Mouse (Mus musculus) left cerebral cortex, postnatal 14 days (tissue): ENCODE data around the gene Edil3. TPM values are rescaled to one million over a fixed set of nuclear protein-coding genes. Genes with fewer than 3 reads are reported as not detected.
"Not testable (repeated sequence)": the region's sequence is repeated elsewhere in the genome, so short reads cannot be mapped to it uniquely, and the experiment has no call there.

ENCODE experiments used
- DNase-seq, 2 experiments: peaks; one replicate each; pipeline ENCODE4 v3.0.0; 2021 to 2022; ENCODE audit warnings: low spot score in 2 of 2, mixed read lengths in 1 of 2
- intact Hi-C: fragments of 180-260 bp; cut with DNase I; formaldehyde crosslinking; loops from one replicate; pipeline ENCODE4 v1.15.1; 2025
- total RNA-seq, 2 experiments: library from RNA; stranded (reverse); gene quantifications; 2 replicates each; pipeline ENCODE4 v1.2.3; 2021

Gene Edil3
- total RNA-seq, 2 experiments from 2014 or later, result 74.6 to 77.9 TPM

GRCm38 (mm10) chr13:88908187-88908586 is 86.9 kb downstream of the Edil3 start:
- intact Hi-C loops, result no loop called here
- peak in 1 of 2 experiments; percentile 23 for DNase-seq

DNA sequence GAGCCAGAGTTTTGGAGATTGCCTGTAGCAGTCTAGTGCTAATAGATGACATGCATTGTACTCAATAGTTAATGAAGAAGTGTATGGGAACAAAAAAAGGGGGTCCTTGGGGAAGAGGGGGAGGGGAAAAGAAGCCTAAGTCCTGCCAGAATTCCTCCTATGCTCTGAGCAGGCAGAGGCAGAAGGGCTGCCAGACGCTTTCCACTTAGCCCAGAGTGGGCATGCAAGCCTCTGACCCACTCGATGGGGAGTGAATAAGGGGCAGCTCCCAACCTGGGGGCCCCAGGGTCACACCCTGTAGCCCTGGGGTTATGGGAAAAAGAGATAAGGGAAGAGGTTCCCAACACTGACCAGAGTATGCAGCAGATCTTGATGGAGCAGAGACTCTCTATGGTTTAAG is 95.2 kb downstream of the Edil3 start:
- DNase-seq, result no peak
- intact Hi-C loops, result no loop called here

DNA sequence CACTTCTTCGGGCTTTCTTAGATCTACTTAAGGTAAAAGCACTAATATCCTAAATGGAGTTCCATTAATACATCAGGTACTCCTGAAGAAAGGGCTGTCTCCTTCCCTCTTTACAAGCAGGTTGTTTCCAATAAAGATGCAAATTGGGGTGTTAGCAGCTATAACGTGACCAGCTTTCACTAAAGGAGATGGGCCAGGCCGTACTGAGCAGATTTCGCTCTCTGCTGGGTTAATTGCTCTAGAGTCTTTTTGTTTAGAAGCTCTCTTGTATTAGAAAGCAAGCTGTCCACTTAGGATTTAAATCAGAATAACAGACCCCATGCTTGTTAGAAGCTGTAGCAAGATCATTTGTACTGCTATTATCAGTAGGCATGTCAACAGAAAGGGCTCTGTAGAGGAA is 108.4 kb downstream of the Edil3 start:
- DNase-seq, result no peak
- intact Hi-C loops, result no loop called here

- intact Hi-C loops, result no loop called here
- DNase-seq, result peak in 1 of 2 experiments; percentile 40
Measured at GRCm38 (mm10) chr13:88938564-88938963, 117.3 kb downstream of the Edil3 start.

GRCm38 (mm10) chr13:88972355-88972754 is 151.1 kb downstream of the Edil3 start:
- no peak for DNase-seq
- intact Hi-C loops, result no loop called here

DNA sequence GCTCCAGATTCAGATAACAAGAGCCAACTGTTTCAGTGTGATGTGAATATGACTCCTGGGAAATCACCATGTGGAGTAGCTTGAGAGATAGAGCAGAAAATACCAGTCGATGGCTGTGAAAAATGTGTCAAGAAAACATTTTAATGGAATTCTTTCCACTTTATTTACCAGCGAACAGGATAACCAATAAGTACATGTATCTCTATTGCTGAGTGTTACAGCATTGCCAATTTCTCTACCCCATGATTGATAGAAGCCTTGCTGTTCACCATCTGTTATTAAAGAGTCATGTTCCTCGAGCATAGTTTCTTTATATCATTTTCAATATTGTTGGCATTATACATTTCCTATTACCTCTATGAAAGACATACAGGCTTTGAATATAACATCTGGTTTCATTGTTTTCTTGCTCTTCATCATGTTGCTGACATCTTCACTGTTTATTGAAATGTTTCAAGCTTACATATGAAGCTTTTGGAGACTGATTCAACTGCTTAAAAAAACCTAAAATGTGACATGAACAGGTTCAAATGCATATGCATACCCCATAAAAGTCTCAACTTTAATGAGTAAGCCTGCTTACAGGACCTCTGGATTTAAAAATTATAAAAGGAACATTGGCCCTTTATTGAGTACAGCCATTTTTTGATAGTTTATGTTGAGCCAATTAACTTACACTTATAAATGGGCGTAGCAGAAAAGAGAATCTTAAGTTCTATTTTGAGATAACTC is 186.6 kb downstream of the Edil3 start:
- DNase-seq, result no peak
- intact Hi-C loops, result no loop called here

GRCm38 (mm10) chr13:89012500-89012899 is 191.2 kb downstream of the Edil3 start:
- DNase-seq, result no peak
- intact Hi-C loops, result no loop called here

DNA sequence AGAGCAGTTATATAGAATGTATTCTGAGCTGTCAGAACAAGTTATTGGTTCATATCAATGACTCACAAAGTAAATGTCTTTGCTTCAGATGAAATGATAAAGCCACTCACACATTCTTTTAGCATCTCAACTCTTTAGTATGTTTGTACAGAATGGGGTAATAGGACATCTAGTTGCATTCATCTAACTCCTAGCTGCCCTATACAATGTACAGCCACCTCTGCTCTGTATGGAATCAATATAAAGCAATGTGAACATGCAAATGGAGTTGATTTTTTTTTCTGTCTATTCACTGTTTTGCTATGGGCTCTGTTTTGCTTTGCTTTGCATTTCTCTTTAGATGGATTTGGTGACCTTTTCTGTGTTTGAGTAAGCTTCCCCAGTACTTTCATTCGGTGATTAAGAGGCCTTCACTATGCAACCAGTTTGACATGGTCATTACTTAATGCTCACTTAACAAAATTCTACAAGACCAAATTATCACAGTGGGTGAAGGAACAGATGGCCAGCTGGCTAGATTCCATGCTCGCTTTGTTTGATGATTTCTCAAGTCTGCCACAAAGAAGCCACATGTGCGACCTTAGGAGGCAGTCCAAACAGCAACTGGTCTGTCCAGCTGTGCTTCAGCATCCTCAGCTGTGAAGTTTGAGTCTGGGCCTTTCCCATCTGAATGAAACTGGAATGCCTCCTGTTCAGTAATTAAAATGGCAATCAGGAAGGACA is 208.7 kb downstream of the Edil3 start:
- peak in 1 of 2 experiments; percentile 11 for DNase-seq
- intact Hi-C loops, result no loop called here

- no peak for DNase-seq
- intact Hi-C loops, result no loop called here
Measured at GRCm38 (mm10) chr13:89035711-89036110, 214.4 kb downstream of the Edil3 start.

GRCm38 (mm10) chr13:89041495-89041894 is 220.2 kb downstream of the Edil3 start:
- intact Hi-C loops, result no loop called here
- DNase-seq, result no peak

- DNase-seq, intact Hi-C loops: not testable (repeated sequence)
Measured at GRCm38 (mm10) chr13:89070132-89070531, 248.9 kb downstream of the Edil3 start.

GRCm38 (mm10) chr13:89076212-89076611 is 254.9 kb downstream of the Edil3 start:
- no peak for DNase-seq
- intact Hi-C loops, result no loop called here

GRCm38 (mm10) chr13:89105889-89106288 is 284.6 kb downstream of the Edil3 start:
- intact Hi-C loops, result no loop called here

DNA sequence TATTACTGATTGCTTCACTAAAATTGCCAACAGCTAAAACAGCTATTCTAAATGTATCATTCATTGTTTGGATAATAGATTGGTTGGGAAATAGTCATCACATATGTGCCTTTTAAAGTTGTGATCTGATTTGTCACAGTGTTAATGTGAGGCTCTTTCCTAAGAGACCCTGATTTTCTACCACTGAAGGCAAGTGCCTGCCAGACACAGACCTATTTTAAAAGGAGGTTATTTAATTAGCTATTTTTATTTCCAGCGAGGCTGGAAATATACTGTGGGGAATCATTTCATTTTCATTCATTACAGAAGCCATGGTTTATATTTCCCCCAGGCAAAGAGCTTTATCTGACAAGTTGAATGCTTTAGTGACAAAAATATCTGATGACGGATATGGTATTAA is 296.3 kb downstream of the Edil3 start:
- intact Hi-C loops, result no loop called here
- no peak for DNase-seq

More at GRCm38 (mm10) chr13:89105889-89106288, 284.6 kb downstream of the Edil3 start:
- no peak for DNase-seq

DNA sequence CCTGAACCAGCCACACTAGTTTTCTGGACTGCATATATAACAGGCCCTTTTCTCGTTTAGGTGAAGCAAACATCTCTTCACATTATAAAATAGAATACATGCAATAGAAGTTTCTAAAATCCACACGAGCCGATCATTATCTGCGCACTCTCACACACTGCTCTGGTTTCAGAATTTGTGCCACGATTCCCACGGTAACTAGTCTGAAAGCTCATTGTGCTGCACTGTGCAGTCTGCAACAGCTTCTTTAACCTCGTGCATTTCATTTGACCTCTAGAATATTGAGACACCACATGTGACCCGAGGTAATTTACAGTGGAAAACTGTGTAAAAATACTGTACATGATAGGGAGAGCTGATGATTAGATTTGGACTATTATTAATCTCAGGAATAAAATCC is 298.5 kb downstream of the Edil3 start:
- intact Hi-C loops, result no loop called here

DNA sequence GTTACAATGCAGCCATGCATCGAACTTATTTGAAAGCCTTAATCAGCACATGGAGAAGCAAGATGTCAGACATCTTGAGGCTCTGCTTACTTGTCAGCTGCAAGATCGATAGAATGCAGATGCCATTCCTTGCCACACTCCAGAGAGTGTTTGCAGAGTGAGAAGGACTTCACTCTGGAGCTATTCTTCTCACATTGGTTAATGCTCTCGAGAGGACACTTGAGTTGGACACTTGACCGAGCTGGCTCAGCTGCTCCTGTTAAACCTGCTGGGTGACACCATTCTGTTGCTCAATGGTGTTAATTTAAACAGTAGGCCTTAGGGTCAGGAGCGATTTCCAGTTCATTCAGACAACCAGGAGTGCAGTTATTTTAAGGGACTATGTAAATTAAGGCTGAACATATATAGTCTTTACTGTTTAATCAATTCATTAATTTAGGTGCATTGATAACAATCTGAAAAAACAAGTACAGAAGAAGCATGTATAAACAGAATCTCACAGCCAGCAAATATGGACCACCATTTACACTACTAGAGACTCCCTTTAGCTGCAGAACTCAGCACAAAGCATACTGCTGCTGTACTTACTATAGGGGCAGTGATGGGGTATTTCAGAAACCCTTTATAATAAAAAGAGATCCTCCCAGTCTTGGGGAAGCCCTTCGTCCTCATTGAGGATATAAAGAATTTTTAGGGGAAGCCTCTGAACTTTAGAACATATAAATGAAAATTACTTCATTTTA is 301.4 kb downstream of the Edil3 start:
- no peak for DNase-seq
- intact Hi-C loops, result no loop called here

More for the DNA sequence above, 298.5 kb downstream of the Edil3 start:
- no peak for DNase-seq

DNA sequence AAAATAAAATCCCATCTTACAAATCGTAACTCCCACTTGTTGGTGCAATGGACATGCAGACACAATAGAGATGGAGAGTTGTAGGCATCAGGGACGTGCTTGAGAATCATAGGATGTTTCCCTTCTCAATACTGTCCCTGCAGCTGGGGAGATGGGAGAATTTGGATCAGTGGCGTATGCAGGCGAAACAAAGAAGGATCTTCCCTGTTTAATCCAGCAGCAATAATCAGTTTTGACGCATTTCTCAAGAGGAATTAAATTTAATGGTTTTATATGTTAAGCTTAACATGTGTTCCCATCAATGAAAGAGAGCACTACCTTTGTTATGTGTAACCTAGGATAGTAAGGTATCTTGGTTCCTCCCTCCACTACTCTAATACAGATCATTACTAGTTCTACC is 302.1 kb downstream of the Edil3 start:
- DNase-seq, result no peak
- intact Hi-C loops, result no loop called here

DNA sequence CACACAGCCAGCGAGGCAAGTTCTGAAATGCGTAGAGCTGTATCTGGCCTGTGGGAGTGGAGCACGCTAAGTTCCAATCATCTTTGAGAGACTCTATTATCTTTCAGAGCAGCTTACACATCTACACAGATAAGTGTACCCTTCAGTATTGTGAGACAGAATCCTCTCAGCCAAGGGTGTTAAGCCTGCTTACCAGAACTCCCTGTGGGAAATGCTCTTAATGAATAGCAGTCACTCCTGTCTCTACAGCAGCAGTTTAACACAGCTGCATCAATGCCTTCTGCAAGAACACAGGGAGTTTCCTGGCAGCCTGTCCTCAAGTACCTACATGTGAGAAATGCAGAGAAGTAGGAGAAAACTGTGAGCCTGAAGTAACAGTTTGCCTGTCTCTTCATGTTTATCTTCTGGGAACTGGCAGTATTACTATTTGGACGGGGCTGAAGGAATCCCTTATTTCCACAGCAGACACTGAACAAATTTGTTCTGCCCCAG is 324.8 kb downstream of the Edil3 start:
- intact Hi-C loops, result no loop called here
- peak; percentile 16 to 44 for DNase-seq

GRCm38 (mm10) chr13:89151878-89152277 is 330.6 kb downstream of the Edil3 start:
- intact Hi-C loops, result no loop called here
- DNase-seq, result no peak

DNA sequence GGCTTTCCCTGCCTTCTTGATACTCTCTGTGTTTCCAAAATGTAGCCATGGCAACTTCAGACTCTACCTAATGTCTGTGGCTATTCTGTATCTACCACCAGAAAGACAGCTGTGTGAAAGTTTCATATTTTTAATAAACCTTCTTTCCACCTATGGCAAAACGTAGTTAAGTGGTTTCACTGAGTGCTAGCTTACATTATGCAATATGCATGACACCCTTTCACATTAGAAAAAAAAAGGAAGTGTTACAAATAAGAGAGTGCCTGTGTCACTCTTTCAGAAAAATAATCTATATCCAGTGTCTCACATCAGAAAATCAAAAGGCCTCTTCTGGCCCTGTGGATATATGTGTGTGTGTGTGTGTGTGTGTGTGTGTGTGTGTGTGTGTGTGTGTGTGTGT is 346.7 kb downstream of the Edil3 start:
- intact Hi-C loops, result no loop called here
- DNase-seq, result no peak
